Mouse (Mus musculus): ENCODE data around the gene Sp2. TPM values are rescaled to one million over a fixed set of nuclear protein-coding genes. Genes with fewer than 3 reads are reported as not detected.

Sp2 gene
- total RNA-seq, 2 experiments from 2014 or later = 2.8 to 22.3 TPM

- no peak for ATAC-seq (replicated peaks; ENCODE audit: poor library complexity, severe bottlenecking)
These were observed 9.3 kb downstream of the Sp2 start for GRCm38 (mm10) chr11:96973426-96973964.

GRCm38 (mm10) chr11:96972906-96973305 is 9.9 kb downstream of the Sp2 start:
- no peak for ATAC-seq (replicated peaks; ENCODE audit: poor library complexity, severe bottlenecking)

GRCm38 (mm10) chr11:96970341-96970740 is 12.4 kb downstream of the Sp2 start:
- ATAC-seq (replicated peaks; ENCODE audit: poor library complexity, severe bottlenecking) = no peak

GRCm38 (mm10) chr11:96969746-96970145 is 13.0 kb downstream of the Sp2 start:
- no peak for ATAC-seq (replicated peaks; ENCODE audit: poor library complexity, severe bottlenecking)

GRCm38 (mm10) chr11:96969280-96969722 is 13.5 kb downstream of the Sp2 start:
- no peak; the same call in 1 of the 2 replicates for ATAC-seq (replicated peaks; ENCODE audit: poor library complexity, severe bottlenecking)

GRCm38 (mm10) chr11:96968476-96968875 is 14.3 kb downstream of the Sp2 start:
- no peak for ATAC-seq (replicated peaks; ENCODE audit: poor library complexity, severe bottlenecking)

GRCm38 (mm10) chr11:96967544-96968269 is 15.1 kb downstream of the Sp2 start:
- ATAC-seq (replicated peaks; ENCODE audit: poor library complexity, severe bottlenecking) = peak; percentile 58

- peak; percentile 88 for ATAC-seq (replicated peaks; ENCODE audit: poor library complexity, severe bottlenecking)
These were observed 15.7 kb downstream of the Sp2 start for GRCm38 (mm10) chr11:96966914-96967543.

- ATAC-seq (replicated peaks; ENCODE audit: poor library complexity, severe bottlenecking) = no peak
These were observed 16.6 kb downstream of the Sp2 start for GRCm38 (mm10) chr11:96966172-96966571.

GRCm38 (mm10) chr11:96963580-96963979 is 19.2 kb downstream of the Sp2 start:
- ATAC-seq (replicated peaks; ENCODE audit: poor library complexity, severe bottlenecking) = peak; percentile 54

- ATAC-seq (replicated peaks; ENCODE audit: poor library complexity, severe bottlenecking) = no peak
These were observed 25.5 kb downstream of the Sp2 start for GRCm38 (mm10) chr11:96957061-96957805.

GRCm38 (mm10) chr11:96956009-96956724 is 26.6 kb downstream of the Sp2 start:
- ATAC-seq (replicated peaks; ENCODE audit: poor library complexity, severe bottlenecking) = no peak

- ATAC-seq (replicated peaks; ENCODE audit: poor library complexity, severe bottlenecking) = no peak
These were observed 27.7 kb downstream of the Sp2 start for GRCm38 (mm10) chr11:96955094-96955493.

GRCm38 (mm10) chr11:96952896-96953295 is 29.9 kb downstream of the Sp2 start:
- no peak for ATAC-seq (replicated peaks; ENCODE audit: poor library complexity, severe bottlenecking)

GRCm38 (mm10) chr11:96952426-96952825 is 30.3 kb downstream of the Sp2 start:
- no peak for ATAC-seq (replicated peaks; ENCODE audit: poor library complexity, severe bottlenecking)

GRCm38 (mm10) chr11:96950767-96951166 is 32.0 kb downstream of the Sp2 start:
- ATAC-seq (replicated peaks; ENCODE audit: poor library complexity, severe bottlenecking) = no peak

GRCm38 (mm10) chr11:96947849-96948248 is 34.9 kb downstream of the Sp2 start:
- ATAC-seq (replicated peaks; ENCODE audit: poor library complexity, severe bottlenecking) = no peak

- ATAC-seq (replicated peaks; ENCODE audit: poor library complexity, severe bottlenecking) = no peak
These were observed 36.3 kb downstream of the Sp2 start for GRCm38 (mm10) chr11:96946498-96946897.

GRCm38 (mm10) chr11:96944844-96945580 is 37.7 kb downstream of the Sp2 start:
- ATAC-seq (replicated peaks; ENCODE audit: poor library complexity, severe bottlenecking) = no peak
